Mouse (Mus musculus) embryonic facial prominence, embryonic 10.5 days (tissue): ENCODE data around the gene Selenof. TPM values are rescaled to one million over a fixed set of nuclear protein-coding genes. Genes with fewer than 3 reads are reported as not detected.
A peak's percentile ranks its signal among the peaks of the same experiment; 100 is the strongest.

Source experiments
- DNase-seq: peaks from one replicate; pipeline ENCODE4 v3.0.0-alpha.2; 2017; ENCODE audit warnings: low spot score
- H3K27ac ChIP-seq: fragments of 300-500 bp; sonication (generic); replicated peaks from 2 replicates; pipeline ENCODE4 v1.5.1; 2016; ENCODE audit warnings: mild to moderate bottlenecking
- H3K27me3 ChIP-seq: fragments of 300-500 bp; sonication (generic); replicated peaks from 2 replicates; pipeline ENCODE4 v1.6.1; 2016; ENCODE audit warnings: low read depth, mild to moderate bottlenecking; ENCODE audit not compliant: poor library complexity, severe bottlenecking
- H3K36me3 ChIP-seq: fragments of 300-500 bp; sonication (generic); replicated peaks from 2 replicates; pipeline ENCODE4 v1.6.1; 2016; ENCODE audit warnings: mild to moderate bottlenecking, moderate library complexity
- H3K4me1 ChIP-seq: fragments of 300-500 bp; sonication (generic); 2 replicates; pipeline ENCODE4 v1.6.1; 2016
- H3K4me3 ChIP-seq: fragments of 300-500 bp; sonication (generic); 2 replicates; pipeline ENCODE4 v1.5.1; 2016; ENCODE audit warnings: mild to moderate bottlenecking, moderate library complexity
- H3K9me3 ChIP-seq: fragments of 300-500 bp; sonication (generic); 2 replicates; pipeline ENCODE4 v1.6.1; 2016; ENCODE audit warnings: mild to moderate bottlenecking
- WGBS: fragments of 180-500 bp; shearing (Covaris S2); methylation state at CpG from one replicate; pipeline ENCODE4 v1.1.7; 2016; 5-methylcytosine and 5-hydroxymethylcytosine counted together
- polyA plus RNA-seq: library from polyadenylated mRNA; unstranded; fragments of >200 nt; fragmentation: Nextera tagmentation; extraction: Ambion mirVana; gene quantifications from 2 replicates; pipeline ENCODE4 v1.2.1, GENCODE M21; 2016

Gene Selenof
- 452 and 456 TPM in 2 replicates for polyA plus RNA-seq

DNA sequence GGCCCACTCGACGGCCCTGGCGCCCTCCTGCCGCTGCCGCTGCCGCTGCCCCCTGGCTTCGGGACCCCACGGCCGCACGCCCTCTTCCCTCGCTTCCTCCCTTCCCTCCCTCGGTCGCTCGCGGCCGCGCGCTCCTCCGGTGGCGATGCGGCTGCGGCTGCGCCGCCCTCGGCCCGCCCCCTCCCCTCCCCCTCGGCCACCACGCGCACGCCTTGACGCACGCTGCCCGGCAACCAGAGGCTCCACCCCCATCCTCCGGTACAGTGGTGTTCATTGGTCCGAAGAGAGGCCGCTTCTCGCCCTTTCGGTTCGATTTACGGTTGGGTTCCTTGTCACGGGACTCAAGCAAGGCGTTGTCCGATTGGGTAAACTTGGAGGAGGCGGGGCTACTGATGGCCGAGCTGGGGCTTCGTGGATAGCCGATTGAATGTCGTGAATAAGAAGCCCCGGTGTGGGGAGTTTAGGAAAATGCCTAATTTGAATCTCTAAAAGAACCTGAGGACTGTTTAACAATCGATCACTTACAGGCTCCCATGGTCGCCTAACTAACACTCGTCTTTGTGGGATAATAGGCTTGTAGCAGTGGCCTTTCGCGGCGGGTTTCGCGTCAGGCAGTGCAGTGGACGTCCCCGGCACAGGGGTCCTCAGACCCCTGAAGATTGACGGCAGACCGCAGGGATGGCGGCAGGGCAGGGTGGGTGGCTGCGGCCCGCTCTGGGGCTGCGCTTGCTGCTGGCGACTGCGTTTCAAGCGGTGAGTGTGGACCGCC lies at the start of gene Selenof, which contains the start of gene Hs2st1:
Gene Selenof (plus strand): TSS at position 258 of the 769 bp plus-strand sequence.
Gene Hs2st1 (minus strand): TSS at position 135 of the 769 bp plus-strand sequence.
- H3K36me3 ChIP-seq, result peaks cover 31% of the 10 kb centered on the region
- H3K27me3 ChIP-seq, result no peaks in the 10 kb centered on the region
- H3K27ac ChIP-seq, result peak within 1 kb of the TSS; percentile 98
- H3K4me3 ChIP-seq, result peak within 1 kb of the TSS; percentile 89
- H3K4me1 ChIP-seq, result peaks cover 29% of the 10 kb centered on the region
- DNase-seq, result peak; percentile 98
- WGBS, result under 1% methylated on average over 68 of the region's 69 CpGs
- H3K9me3 ChIP-seq, result no peaks in the 10 kb centered on the region

DNA sequence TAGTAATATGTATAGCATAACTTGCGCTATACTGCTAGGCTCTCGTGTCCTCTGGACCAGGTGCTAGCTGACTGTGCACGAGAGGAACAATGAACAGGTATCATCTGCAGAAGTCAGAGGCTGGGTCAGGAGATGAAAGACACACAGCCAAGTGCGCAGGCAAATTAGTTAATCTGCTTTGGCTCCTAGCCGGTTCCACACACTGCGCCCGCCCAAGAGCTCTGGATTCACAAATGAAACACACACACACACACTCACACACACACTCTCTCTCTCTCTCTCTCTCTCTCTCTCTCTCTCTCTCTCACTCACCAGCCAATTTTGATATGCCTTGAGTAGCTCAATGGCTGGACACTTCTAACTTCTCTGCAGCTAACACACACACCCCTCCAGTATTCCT lies 42.2 kb upstream of the Selenof start:
- whole genome bisulfite sequencing, result 94% methylated on average over 7 of the region's 7 CpGs
- no peak overlapping the region for H3K27ac ChIP-seq

DNA sequence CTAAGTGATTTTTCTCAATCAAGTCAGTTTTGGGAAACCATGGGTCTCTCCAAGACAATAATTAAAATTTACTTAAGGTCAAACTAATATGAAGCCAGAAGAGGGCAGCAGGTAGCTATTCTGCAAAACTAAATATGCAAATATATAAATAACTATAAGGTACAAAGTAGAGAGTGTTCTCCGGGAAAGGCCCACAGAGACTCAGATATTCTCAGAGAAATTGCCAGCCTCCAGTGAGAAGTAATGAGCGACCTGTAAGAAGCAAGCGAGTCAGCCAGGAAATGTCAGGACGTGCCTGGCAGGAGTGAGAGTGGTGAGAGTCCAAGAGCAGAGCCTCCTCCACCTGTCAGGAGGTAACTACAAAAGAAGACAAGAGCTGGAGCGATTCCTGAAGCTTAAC lies 39.1 kb upstream of the Selenof start:
- no peak overlapping the region for H3K4me3 ChIP-seq
- H3K4me1 ChIP-seq, result peaks cover 29% of the 10 kb centered on the region
- WGBS, result 78% methylated on average over 5 of the region's 5 CpGs
- H3K36me3 ChIP-seq, result no peaks in the 10 kb centered on the region
- no peaks in the 10 kb centered on the region for H3K27me3 ChIP-seq
- DNase-seq, result no peak
- H3K27ac ChIP-seq, result no peak overlapping the region
- H3K9me3 ChIP-seq, result no peaks in the 10 kb centered on the region

More for the DNA sequence above, 42.2 kb upstream of the Selenof start:
- Histone ChIP-seq H3K4me3 (no peak overlapping the region), H3K4me1 (peaks cover 28% of the 10 kb centered on the region), H3K36me3 (no peaks in the 10 kb centered on the region), H3K9me3 (no peaks in the 10 kb centered on the region), H3K27me3 (no peaks in the 10 kb centered on the region)
- no peak for DNase-seq

DNA sequence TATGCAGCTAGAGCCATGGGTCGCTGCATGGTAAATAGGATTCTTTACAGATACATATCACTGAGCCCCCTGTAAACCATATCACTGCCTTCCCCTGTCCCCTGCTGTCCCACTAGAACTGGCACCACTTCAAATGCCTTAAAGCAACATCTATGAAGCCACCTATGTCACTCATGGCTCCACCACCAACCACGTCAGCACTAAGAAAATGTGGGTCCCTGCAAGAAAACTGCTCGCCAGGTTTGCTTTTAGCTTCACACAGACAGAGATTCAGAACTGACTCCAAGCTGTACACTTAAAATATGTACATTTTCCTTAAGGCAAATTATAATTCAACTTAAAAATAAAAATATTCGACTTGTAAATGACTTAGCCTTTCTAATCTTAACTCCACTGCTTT lies 35.0 kb upstream of the Selenof start:
- Histone ChIP-seq H3K4me1 (peaks cover 18% of the 10 kb centered on the region), H3K27ac (no peak overlapping the region), H3K36me3 (no peaks in the 10 kb centered on the region), H3K9me3 (no peaks in the 10 kb centered on the region), H3K4me3 (no peak overlapping the region), H3K27me3 (no peaks in the 10 kb centered on the region)
- DNase-seq, result no peak
- 90% methylated on average over 4 of the region's 4 CpGs for WGBS

DNA sequence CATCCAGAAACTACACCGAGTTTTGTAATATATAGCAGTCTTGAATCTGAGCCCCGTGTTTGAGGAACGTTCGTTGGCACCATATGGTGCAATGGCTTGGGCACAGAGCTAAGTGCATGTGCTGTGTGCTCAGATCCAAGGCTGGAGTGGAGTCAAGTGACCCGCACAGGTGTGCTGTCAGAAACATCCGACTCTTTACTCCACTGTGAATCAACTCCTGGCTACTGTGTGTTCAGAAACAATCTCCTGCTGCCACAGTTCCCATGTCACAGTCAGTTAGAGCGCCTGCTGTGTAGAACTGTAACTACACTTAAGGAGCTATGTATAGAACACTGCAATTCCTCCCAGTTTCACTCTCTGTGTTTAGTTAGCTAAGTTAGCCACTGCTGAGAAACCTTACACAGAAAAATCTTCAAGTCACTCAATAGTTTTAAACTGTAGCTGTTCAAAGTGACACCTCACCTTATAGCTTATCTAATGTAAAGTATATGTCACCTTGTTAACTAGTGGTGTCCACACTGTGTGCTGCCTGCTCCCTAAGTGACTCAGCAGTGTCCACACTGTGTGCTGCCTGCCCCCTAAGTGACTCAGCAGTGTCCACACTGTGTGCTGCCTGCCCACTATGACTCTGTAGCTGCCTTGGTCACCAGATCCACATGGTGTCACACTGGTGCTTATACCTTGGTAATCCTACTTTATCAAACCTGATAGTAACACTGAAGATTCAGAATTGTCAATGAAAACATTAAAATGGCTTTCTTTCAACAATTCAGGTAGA lies 32.8 kb upstream of the Selenof start:
- Histone ChIP-seq H3K4me3 (no peak overlapping the region), H3K9me3 (no peaks in the 10 kb centered on the region), H3K36me3 (no peaks in the 10 kb centered on the region), H3K4me1 (peaks cover 14% of the 10 kb centered on the region), H3K27ac (no peak overlapping the region), H3K27me3 (no peaks in the 10 kb centered on the region)
- DNase-seq, result no peak
- 89% methylated on average over 7 of the region's 7 CpGs for WGBS

DNA sequence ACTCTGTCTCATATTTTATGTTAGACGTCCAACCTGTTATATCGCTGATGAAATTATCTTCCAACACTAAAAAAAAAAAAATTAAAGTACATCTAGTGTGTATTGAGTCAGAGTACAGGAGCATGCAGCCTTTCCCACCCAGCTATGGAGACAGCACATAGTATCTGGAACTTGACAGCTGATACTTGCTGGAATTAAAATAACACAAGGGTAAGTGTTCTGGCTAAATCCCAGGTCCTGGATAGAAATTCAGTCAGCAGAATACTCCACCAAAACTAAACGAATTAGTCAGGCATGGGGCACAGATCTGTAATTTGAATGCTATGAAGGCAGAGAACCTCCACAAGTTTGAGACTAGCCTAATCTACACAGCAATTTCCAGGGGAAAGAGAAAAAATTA lies 31.1 kb upstream of the Selenof start:
- WGBS, result 86% methylated on average over 3 of the region's 3 CpGs
- Histone ChIP-seq H3K4me3 (no peak overlapping the region), H3K27me3 (no peaks in the 10 kb centered on the region), H3K4me1 (peaks cover 10% of the 10 kb centered on the region; the same call in 1 of the 2 replicates), H3K9me3 (no peaks in the 10 kb centered on the region), H3K36me3 (no peaks in the 10 kb centered on the region), H3K27ac (no peak overlapping the region)
- no peak for DNase-seq

DNA sequence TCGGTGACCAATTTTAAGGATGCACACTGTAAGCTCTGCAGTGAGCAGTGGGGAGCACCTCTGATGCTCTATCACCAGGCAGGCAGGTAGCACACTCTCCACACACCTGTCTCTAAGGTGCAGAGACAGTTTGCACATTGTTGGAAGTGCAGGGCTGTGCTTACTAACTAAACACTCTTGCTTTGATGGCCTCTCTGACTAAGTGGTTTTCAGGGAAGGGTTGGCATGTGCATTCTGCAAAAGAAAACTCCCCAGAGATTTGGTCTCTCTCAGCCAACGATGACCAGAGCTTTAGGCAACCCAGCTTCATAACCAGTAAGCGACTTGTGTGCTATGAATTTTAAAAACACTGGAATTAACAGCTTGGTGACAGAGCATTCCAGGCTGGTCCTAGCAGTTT lies 29.3 kb upstream of the Selenof start:
- Histone ChIP-seq H3K4me3 (no peak overlapping the region), H3K36me3 (no peaks in the 10 kb centered on the region), H3K4me1 (peaks cover 10% of the 10 kb centered on the region; the same call in 1 of the 2 replicates), H3K27ac (no peak overlapping the region), H3K9me3 (no peaks in the 10 kb centered on the region), H3K27me3 (no peaks in the 10 kb centered on the region)
- WGBS, result 84% methylated on average over 3 of the region's 3 CpGs
- DNase-seq, result no peak

DNA sequence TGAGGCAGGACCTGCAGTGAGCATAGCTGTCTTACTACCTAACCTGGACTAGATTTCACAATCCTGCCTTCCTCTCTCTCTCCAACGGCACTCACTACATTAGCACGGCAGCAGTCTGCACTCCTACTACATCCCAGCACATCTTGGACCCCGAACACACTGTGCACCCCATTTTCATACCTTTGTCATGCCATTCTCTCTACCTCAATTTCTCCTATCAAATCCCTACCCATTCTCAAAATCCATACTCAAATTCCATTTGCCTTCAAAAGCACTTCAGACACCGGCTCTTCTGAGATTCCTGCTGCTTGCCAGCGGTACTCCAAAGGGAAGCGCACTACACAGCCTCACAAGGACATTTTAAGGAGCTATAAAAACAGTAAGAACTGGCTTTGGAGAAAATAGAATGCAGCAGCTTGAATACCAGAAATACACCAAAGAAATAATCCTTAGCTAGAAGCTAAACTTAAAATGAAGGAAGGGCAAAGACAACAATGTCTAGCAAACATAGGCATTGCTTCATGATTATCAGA lies 28.1 kb upstream of the Selenof start:
- WGBS, result 89% methylated on average over 6 of the region's 6 CpGs
- H3K36me3 ChIP-seq, result no peaks in the 10 kb centered on the region
- H3K27ac ChIP-seq, result no peak overlapping the region
- peaks cover 13% of the 10 kb centered on the region; the same call in 1 of the 2 replicates for H3K4me1 ChIP-seq
- no peak overlapping the region for H3K4me3 ChIP-seq
- no peak for DNase-seq
- no peaks in the 10 kb centered on the region for H3K27me3 ChIP-seq
- H3K9me3 ChIP-seq, result no peaks in the 10 kb centered on the region

DNA sequence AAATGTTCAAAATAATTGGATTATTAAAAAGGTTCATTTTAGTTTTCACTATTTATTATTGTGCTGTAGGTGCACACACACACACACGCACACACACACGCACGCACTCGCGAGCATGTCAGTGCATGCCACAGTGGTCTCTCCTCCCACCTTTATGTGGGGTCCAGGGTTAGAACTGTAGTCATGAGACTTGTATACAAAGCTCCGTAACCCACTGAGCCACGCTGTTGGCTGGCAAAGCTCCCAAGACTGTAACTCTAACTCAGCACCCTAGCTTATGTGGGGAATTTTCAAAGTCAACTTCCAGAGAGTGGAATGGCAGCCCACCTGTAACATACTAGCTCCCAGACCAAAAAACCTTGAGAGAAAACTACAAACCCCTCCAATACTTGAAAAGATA lies 25.0 kb upstream of the Selenof start:
- Histone ChIP-seq H3K27me3 (no peaks in the 10 kb centered on the region), H3K9me3 (no peaks in the 10 kb centered on the region), H3K27ac (no peak overlapping the region), H3K4me3 (no peak overlapping the region), H3K36me3 (no peaks in the 10 kb centered on the region), H3K4me1 (peaks cover 13% of the 10 kb centered on the region; the same call in 1 of the 2 replicates)
- 90% methylated on average over 7 of the region's 7 CpGs for WGBS
- DNase-seq, result no peak

DNA sequence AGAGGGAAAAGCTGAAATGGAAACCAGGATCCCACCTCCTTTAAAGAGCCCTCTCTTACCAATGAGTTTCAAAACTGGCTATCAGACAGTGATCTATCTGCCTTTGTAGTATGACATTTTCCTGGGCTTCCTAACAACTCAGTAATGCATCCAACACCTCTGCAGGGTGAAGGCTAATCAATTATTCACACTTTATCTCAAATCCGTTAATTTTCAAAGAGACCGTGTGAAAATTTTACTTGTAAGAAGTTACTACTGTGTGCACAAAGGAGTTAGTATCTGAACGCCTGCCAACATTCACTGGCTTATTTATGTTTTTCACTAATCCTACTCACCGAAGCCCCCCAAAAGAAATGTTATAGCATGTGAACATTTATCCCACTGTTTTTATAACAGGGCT lies 24.3 kb upstream of the Selenof start:
- peaks cover 10% of the 10 kb centered on the region; the same call in 1 of the 2 replicates for H3K4me1 ChIP-seq
- no peaks in the 10 kb centered on the region for H3K27me3 ChIP-seq
- DNase-seq, result no peak
- 62% methylated on average over 4 of the region's 4 CpGs for WGBS
- H3K9me3 ChIP-seq, result no peaks in the 10 kb centered on the region
- H3K36me3 ChIP-seq, result no peaks in the 10 kb centered on the region
- no peak overlapping the region for H3K27ac ChIP-seq
- H3K4me3 ChIP-seq, result no peak overlapping the region

DNA sequence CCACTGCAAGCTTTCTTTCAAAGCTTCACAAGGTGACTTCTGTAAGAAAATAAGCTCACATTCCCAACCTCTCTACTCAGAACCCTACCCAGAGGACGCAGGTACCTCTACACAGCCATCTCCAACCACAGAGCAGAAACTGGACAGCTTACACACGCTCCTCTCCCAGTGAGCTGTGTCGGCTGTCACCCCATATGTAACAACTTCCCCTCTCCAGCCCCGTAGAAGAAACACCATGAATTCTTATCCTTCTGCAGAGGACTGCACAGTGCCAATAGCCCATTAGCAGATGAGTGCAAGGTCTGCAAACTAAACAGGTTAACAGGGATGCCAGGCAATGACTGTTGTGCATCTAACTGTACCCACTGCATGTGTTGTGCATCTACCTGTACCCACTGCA lies 23.6 kb upstream of the Selenof start:
- Histone ChIP-seq H3K36me3 (no peaks in the 10 kb centered on the region), H3K27me3 (no peaks in the 10 kb centered on the region), H3K4me1 (peaks cover 11% of the 10 kb centered on the region), H3K4me3 (no peak overlapping the region), H3K9me3 (no peaks in the 10 kb centered on the region), H3K27ac (no peak overlapping the region)
- 79% methylated on average over 4 of the region's 4 CpGs for WGBS
- DNase-seq, result no peak

DNA sequence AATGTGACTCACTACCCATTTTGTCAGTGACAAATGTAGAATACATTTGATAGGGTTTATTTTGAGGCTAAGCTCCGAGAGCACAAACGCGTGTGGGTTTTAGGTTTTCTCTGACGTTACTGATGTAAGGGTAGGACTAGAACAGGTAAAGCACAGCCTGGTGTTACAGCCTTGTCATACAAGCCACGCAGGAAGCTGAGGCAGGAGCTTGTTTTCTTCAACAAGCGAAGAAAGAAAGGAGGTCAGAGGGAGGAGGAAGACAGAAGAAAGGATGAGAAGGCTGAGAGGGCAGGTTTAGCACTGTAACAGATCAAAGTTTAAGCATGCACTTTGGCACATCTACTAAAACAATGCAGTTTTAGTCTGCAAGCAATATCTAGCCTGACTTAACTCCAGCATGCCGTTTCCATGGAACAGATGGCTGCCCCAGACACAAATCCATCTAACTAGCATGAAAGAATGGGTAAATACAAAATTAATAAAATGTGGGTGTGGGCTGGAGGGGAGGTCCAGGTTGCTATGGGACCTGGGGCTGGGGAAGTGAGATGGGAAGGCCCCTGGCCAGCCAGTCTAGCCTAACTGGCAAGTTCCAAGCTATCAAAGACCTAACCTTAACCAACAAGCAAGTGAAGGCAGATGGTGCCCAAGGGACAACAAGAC lies 21.8 kb upstream of the Selenof start:
- no peak for DNase-seq
- H3K27ac ChIP-seq, result no peak overlapping the region
- H3K27me3 ChIP-seq, result no peaks in the 10 kb centered on the region
- 92% methylated on average over 7 of the region's 7 CpGs for whole genome bisulfite sequencing
- H3K4me1 ChIP-seq, result peaks cover 11% of the 10 kb centered on the region
- no peaks in the 10 kb centered on the region for H3K9me3 ChIP-seq
- no peaks in the 10 kb centered on the region for H3K36me3 ChIP-seq
- H3K4me3 ChIP-seq, result no peak overlapping the region
